Mouse (Mus musculus): ENCODE results near the gene Wnt10b. TPM values are rescaled to one million over a fixed set of nuclear protein-coding genes. Genes with fewer than 3 reads are reported as not detected.
"Not testable (repeated sequence)": the region's sequence is repeated elsewhere in the genome, so short reads cannot be mapped to it uniquely, and the experiment has no call there.

Gene Wnt10b
- polyA plus RNA-seq, 1 experiment from 2014 or later, result 0.06 TPM

- H3K9me3 ChIP-seq (ENCODE audit: control insufficient read depth, low read length), result no peaks in the 10 kb centered on the region
- H3K27me3 ChIP-seq (replicated peaks; ENCODE audit: control insufficient read depth, insufficient read depth, low read length), result peaks cover 10% of the 10 kb centered on the region
- H3K4me3 ChIP-seq (ENCODE audit: low read length), result no peak overlapping the region
- H3K36me3 ChIP-seq (ENCODE audit: control insufficient read depth, insufficient read depth, low read length), result no peaks in the 10 kb centered on the region
- no peak for ATAC-seq
- H3K4me2 ChIP-seq (ENCODE audit: low read length), result no peak overlapping the region
- no peak overlapping the region for H3K27ac ChIP-seq (ENCODE audit: low read depth, low read length)
- peaks cover 15% of the 10 kb centered on the region for H3K4me1 ChIP-seq (ENCODE audit: control insufficient read depth, insufficient read depth, low read depth, low read length)
- no peak overlapping the region for H3K9ac ChIP-seq (ENCODE audit: low read depth, low read length)
- WGBS, result 65% methylated on average over 4 of the region's 4 CpGs
Observed at GRCm38 (mm10) chr15:98765929-98766328, 12.0 kb downstream of the Wnt10b start.

DNA sequence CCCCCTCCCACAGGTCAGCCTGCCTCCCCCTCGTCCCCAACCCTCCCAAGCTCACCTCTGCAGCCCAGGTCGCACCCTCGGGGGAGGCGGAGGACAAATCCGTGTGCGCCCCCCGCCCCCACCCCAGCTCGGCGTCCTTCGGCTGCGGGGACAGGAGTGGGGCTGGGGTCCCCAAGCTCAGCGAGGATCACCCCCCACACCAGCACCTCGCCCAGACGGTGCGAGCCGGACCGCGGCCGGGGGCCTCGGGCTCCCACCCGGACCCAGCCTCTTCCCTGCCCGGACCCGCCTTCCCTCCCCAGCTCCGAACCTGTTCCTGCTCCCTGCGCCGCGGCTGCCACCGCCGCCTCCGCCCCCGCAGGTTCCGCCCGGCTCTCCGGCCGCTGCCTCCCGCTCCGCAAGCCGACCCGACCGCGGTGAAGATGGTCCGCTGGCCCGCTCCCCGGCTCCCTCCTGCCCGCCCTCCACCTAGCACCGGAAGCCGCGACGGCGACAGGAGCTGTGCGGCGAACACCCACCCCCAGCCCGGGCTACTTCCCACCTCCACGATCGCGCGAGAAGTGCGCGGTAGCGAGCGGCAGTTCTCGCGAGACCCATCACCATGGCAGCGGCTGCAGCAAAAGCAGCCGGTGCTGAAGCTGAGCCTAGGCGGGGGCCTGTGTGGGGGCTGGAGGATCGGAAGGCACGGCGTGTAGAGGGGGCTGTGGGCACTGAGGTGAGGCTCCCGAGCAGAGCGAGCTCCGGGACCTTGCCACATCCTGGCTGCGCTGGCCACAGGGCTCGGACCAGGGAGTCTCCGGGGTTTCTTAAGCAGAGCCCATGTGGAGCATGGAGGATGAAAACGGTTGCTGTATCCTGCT lies 15.1 kb downstream of the Wnt10b start, which contains the start of gene Arf3:
Gene Arf3, minus strand, starts transcription at position 545 of the 860 bp plus-strand sequence.
- H3K4me1 ChIP-seq (ENCODE audit: control insufficient read depth, insufficient read depth, low read depth, low read length), result peaks cover 20% of the 10 kb centered on the region
- H3K27ac ChIP-seq (ENCODE audit: low read depth, low read length), result peak within 1 kb of the TSS; percentile 92
- ATAC-seq, result peak; percentile 98
- H3K9ac ChIP-seq (ENCODE audit: low read depth, low read length), result peak within 1 kb of the TSS; percentile 96
- peak within 1 kb of the TSS; percentile 87 for H3K4me3 ChIP-seq (ENCODE audit: low read length)
- no peaks in the 10 kb centered on the region for H3K9me3 ChIP-seq (ENCODE audit: control insufficient read depth, low read length)
- WGBS, result under 1% methylated on average over 65 of the region's 76 CpGs
- H3K36me3 ChIP-seq (ENCODE audit: control insufficient read depth, insufficient read depth, low read length), result 0 out of 2 replicates have a peak, but pooled peaks cover 3% of the 10 kb centered on the region
- H3K4me2 ChIP-seq (ENCODE audit: low read length), result peak within 1 kb of the TSS; percentile 59
- no peaks in the 10 kb centered on the region; the same call in 1 of the 2 replicates for H3K27me3 ChIP-seq (replicated peaks; ENCODE audit: control insufficient read depth, insufficient read depth, low read length)

GRCm38 (mm10) chr15:98762201-98762621 lies 15.7 kb downstream of the Wnt10b start:
- peak overlapping the region; percentile 87 for H3K4me3 ChIP-seq (ENCODE audit: low read length)
- H3K9me3 ChIP-seq (ENCODE audit: control insufficient read depth, low read length), result no peaks in the 10 kb centered on the region
- peak overlapping the region; percentile 92 for H3K27ac ChIP-seq (ENCODE audit: low read depth, low read length)
- no peaks in the 10 kb centered on the region; the same call in 1 of the 2 replicates for H3K27me3 ChIP-seq (replicated peaks; ENCODE audit: control insufficient read depth, insufficient read depth, low read length)
- peaks cover 20% of the 10 kb centered on the region for H3K4me1 ChIP-seq (ENCODE audit: control insufficient read depth, insufficient read depth, low read depth, low read length)
- WGBS, result 0% methylated on average over 23 of the region's 24 CpGs
- H3K36me3 ChIP-seq (ENCODE audit: control insufficient read depth, insufficient read depth, low read length), result peaks cover 5% of the 10 kb centered on the region; the same call in 1 of the 2 replicates
- peak overlapping the region; percentile 59 for H3K4me2 ChIP-seq (ENCODE audit: low read length)
- peak overlapping the region; percentile 96 for H3K9ac ChIP-seq (ENCODE audit: low read depth, low read length)
- ATAC-seq, result peak; percentile 69

DNA sequence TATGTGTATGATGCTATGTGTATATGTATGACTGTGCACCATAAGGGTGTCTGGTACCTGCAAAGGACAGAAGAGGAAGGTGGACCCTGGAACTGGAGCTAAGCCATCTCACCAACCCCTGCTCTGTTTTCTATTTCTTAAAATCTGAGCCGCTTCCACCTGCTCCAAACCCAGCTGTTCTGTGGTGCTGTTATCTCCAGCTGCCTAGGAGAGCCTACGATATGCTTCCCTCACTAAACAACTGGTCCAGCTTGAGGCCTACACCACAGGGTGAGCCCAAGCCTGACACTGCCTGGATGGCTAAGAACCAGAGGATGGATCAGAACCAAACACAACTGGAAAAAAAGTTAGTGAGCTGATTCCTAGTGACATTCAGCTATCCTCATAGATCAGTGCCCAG lies 23.8 kb downstream of the Wnt10b start:
- Histone ChIP-seq H3K9me3 (ENCODE audit: control insufficient read depth, low read length) (no peaks in the 10 kb centered on the region), H3K27me3 (replicated peaks; ENCODE audit: control insufficient read depth, insufficient read depth, low read length) (no peaks in the 10 kb centered on the region), H3K4me3 (ENCODE audit: low read length) (no peak overlapping the region), H3K4me2 (ENCODE audit: low read length) (no peak overlapping the region), H3K27ac (ENCODE audit: low read depth, low read length) (no peak overlapping the region), H3K9ac (ENCODE audit: low read depth, low read length) (no peak overlapping the region), H3K4me1 (ENCODE audit: control insufficient read depth, insufficient read depth, low read depth, low read length) (no peaks in the 10 kb centered on the region), H3K36me3 (ENCODE audit: control insufficient read depth, insufficient read depth, low read length) (peaks cover 5% of the 10 kb centered on the region; the same call in 1 of the 2 replicates)
- ATAC-seq, result no peak
- WGBS, result 96% methylated on average over 2 of the region's 2 CpGs

GRCm38 (mm10) chr15:98753021-98753423 lies 24.9 kb downstream of the Wnt10b start:
- 68% methylated on average over 8 of the region's 8 CpGs for WGBS
- Histone ChIP-seq H3K27me3 (replicated peaks; ENCODE audit: control insufficient read depth, insufficient read depth, low read length) (no peaks in the 10 kb centered on the region), H3K9me3 (ENCODE audit: control insufficient read depth, low read length) (no peaks in the 10 kb centered on the region), H3K9ac (ENCODE audit: low read depth, low read length) (no peak overlapping the region), H3K27ac (ENCODE audit: low read depth, low read length) (no peak overlapping the region), H3K36me3 (ENCODE audit: control insufficient read depth, insufficient read depth, low read length) (peaks cover 4% of the 10 kb centered on the region; the same call in 1 of the 2 replicates), H3K4me1 (ENCODE audit: control insufficient read depth, insufficient read depth, low read depth, low read length) (no peaks in the 10 kb centered on the region), H3K4me2 (ENCODE audit: low read length) (no peak overlapping the region), H3K4me3 (ENCODE audit: low read length) (no peak overlapping the region)
- ATAC-seq, result no peak; the same call in 1 of the 2 replicates

- Histone ChIP-seq H3K4me2 (ENCODE audit: low read length) (no peak overlapping the region), H3K27me3 (replicated peaks; ENCODE audit: control insufficient read depth, insufficient read depth, low read length) (no peaks in the 10 kb centered on the region), H3K9me3 (ENCODE audit: control insufficient read depth, low read length) (no peaks in the 10 kb centered on the region), H3K9ac (ENCODE audit: low read depth, low read length) (no peak overlapping the region), H3K36me3 (ENCODE audit: control insufficient read depth, insufficient read depth, low read length) (no peaks in the 10 kb centered on the region), H3K4me1 (ENCODE audit: control insufficient read depth, insufficient read depth, low read depth, low read length) (no peaks in the 10 kb centered on the region), H3K4me3 (ENCODE audit: low read length) (no peak overlapping the region), H3K27ac (ENCODE audit: low read depth, low read length) (no peak overlapping the region)
- no peak for ATAC-seq
- WGBS, result 97% methylated on average over 2 of the region's 2 CpGs
Observed at GRCm38 (mm10) chr15:98749093-98749492, 28.9 kb downstream of the Wnt10b start.

GRCm38 (mm10) chr15:98747296-98747695 lies 30.7 kb downstream of the Wnt10b start:
- Histone ChIP-seq H3K27ac (ENCODE audit: low read depth, low read length) (no peak overlapping the region), H3K27me3 (replicated peaks; ENCODE audit: control insufficient read depth, insufficient read depth, low read length) (no peaks in the 10 kb centered on the region), H3K9ac (ENCODE audit: low read depth, low read length) (no peak overlapping the region), H3K4me3 (ENCODE audit: low read length) (no peak overlapping the region), H3K36me3 (ENCODE audit: control insufficient read depth, insufficient read depth, low read length) (peaks cover 3% of the 10 kb centered on the region; the same call in 1 of the 2 replicates), H3K4me2 (ENCODE audit: low read length) (no peak overlapping the region), H3K9me3 (ENCODE audit: control insufficient read depth, low read length) (no peaks in the 10 kb centered on the region), H3K4me1 (ENCODE audit: control insufficient read depth, insufficient read depth, low read depth, low read length) (no peaks in the 10 kb centered on the region)
- ATAC-seq, result no peak
- 92% methylated on average over 6 of the region's 6 CpGs for WGBS

- Histone ChIP-seq H3K27ac (ENCODE audit: low read depth, low read length) (no peak overlapping the region), H3K9ac (ENCODE audit: low read depth, low read length) (no peak overlapping the region), H3K27me3 (replicated peaks; ENCODE audit: control insufficient read depth, insufficient read depth, low read length) (no peaks in the 10 kb centered on the region), H3K9me3 (ENCODE audit: control insufficient read depth, low read length) (no peaks in the 10 kb centered on the region), H3K36me3 (ENCODE audit: control insufficient read depth, insufficient read depth, low read length) (peaks cover 6% of the 10 kb centered on the region; the same call in 1 of the 2 replicates), H3K4me1 (ENCODE audit: control insufficient read depth, insufficient read depth, low read depth, low read length) (no peaks in the 10 kb centered on the region), H3K4me3 (ENCODE audit: low read length) (no peak overlapping the region), H3K4me2 (ENCODE audit: low read length) (no peak overlapping the region)
- 89% methylated on average over 10 of the region's 10 CpGs for WGBS
- ATAC-seq, result no peak
Observed at GRCm38 (mm10) chr15:98746344-98746965, 31.5 kb downstream of the Wnt10b start.

GRCm38 (mm10) chr15:98743863-98744262 lies 34.1 kb downstream of the Wnt10b start:
- not testable (repeated sequence) for H3K4me1 ChIP-seq (ENCODE audit: control insufficient read depth, insufficient read depth, low read depth, low read length); H3K27me3 ChIP-seq (replicated peaks; ENCODE audit: control insufficient read depth, insufficient read depth, low read length); H3K9ac ChIP-seq (ENCODE audit: low read depth, low read length); H3K4me3 ChIP-seq (ENCODE audit: low read length); H3K9me3 ChIP-seq (ENCODE audit: control insufficient read depth, low read length); ATAC-seq; H3K27ac ChIP-seq (ENCODE audit: low read depth, low read length); H3K4me2 ChIP-seq (ENCODE audit: low read length)
- WGBS, result 85% methylated on average over 3 of the region's 3 CpGs
- H3K36me3 ChIP-seq (ENCODE audit: control insufficient read depth, insufficient read depth, low read length), result peaks cover 29% of the 10 kb centered on the region
